Mouse (Mus musculus) layer of hippocampus, adult 8-10 months (tissue): ENCODE results near the gene Cpsf6. TPM values are rescaled to one million over a fixed set of nuclear protein-coding genes. Genes with fewer than 3 reads are reported as not detected.

Source experiments
- DNase-seq, 2 experiments: peaks; one replicate each; pipeline ENCODE4 v3.0.0; 2022; ENCODE audit warnings: low spot score in 2 of 2
- total RNA-seq, 4 experiments: library from RNA; stranded (reverse); gene quantifications; 2 replicates each; pipeline ENCODE4 v1.2.4; 2022

Cpsf6 gene
- total RNA-seq, 4 experiments from 2014 or later: 104 to 124 (median 117) TPM

GRCm38 (mm10) chr10:117339241-117339640, 40.6 kb downstream of the Cpsf6 start:
- no peak for DNase-seq

GRCm38 (mm10) chr10:117337946-117338345, 41.9 kb downstream of the Cpsf6 start:
- no peak for DNase-seq

- no peak for DNase-seq
These were observed 44.2 kb downstream of the Cpsf6 start for GRCm38 (mm10) chr10:117335649-117336048.

DNA sequence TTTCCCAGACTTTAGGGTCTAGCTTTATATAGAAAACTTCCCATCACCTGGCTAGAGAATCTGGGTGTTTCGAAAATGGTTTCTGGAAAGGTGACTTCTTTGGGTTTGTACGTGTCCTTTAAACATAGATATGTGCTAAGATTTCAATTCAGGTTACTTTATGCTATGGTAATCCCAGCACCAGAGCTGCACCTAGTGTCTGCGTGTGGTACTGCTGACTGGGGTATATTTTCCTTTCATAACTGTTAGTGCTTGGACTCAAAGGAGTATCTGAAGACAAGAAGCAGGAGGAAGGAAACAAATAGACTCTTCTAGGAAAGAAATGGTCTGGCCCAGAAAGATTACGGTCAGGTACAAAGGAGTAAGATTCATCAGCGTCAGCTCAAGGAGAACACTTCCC, 49.3 kb downstream of the Cpsf6 start:
- no peak for DNase-seq

GRCm38 (mm10) chr10:117323782-117324181, 56.0 kb downstream of the Cpsf6 start:
- no peak for DNase-seq

DNA sequence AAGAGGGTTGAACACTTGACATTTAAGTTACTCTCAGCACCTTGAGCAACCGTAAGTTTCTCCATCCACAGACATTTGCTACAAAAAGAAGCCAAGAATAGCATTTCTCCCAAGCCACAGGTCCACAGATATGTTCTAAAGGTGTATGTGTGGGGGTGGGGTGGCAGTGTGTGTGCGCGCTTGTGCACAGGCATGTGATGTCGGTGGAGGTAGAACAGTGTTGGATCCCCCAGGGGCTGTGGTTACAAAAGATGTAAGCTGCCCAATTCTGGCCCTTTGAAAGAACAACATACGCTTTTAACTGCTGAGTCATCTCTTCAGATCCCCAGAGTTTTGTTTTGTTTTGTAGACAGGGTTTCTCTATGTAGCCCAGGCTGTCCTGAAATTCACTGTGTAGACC, 57.2 kb downstream of the Cpsf6 start:
- no peak for DNase-seq

GRCm38 (mm10) chr10:117320571-117320981, 59.2 kb downstream of the Cpsf6 start:
- no peak for DNase-seq

DNA sequence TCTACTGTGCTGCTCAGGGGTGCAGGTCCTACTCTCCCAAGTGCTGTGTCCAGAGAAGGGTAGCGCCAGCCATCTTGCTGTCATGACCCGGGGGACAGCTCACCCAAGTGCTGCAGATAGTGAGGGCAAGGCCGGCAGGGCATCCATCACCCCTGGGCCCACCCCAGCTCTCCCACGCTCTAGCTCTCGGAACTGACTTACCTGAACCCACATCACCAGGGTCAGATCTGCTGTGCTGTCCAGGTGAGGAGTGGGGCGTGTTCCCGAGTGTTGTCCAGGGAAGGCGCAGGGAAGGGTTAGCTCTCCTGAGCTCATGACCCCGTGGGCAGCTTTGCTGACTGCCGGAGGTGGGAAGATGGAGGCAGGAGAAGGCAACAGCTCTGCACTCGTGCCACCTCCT, 63.4 kb downstream of the Cpsf6 start:
- DNase-seq: no peak

- DNase-seq: no peak
These were observed 66.7 kb downstream of the Cpsf6 start for GRCm38 (mm10) chr10:117313133-117313532.

DNA sequence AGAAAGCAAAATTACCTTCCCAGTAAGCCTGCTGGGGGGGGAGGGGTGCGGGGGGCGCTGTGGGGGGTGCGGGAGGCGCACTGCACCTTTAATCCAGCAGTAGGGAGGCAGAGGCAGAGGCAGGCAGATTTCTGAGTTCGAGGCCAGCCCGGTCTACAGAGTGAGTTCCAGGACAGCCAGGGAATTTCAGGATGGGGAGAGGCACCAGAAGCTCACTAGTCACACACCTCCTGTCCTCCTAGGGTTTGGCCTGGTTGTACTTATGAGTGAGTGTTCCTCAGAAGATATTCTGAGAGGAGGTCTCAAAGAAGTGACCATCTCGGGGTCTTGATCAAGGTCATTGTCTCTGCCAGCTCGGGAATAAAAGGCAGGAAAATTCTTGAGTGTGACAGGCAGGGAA, 67.6 kb downstream of the Cpsf6 start:
- no peak for DNase-seq

DNA sequence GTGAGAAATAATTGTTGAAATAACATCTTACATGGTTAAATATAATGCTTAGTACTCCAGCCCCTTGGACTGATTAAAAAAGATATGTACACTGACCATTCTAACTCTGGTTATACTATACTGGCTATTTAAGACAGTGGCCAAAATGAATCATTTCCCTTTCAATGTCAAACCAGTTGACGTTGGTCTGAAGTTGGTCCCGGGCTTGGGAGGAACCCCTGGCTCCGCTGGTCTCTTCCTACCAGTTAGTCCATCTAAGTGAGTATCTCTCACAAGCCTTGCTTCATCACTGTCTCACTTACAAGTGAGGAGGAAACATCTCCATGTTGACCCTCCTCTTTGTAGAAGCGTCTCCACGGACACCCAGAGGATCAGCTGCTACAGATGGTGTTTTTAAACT, 75.4 kb downstream of the Cpsf6 start:
- no peak for DNase-seq

DNA sequence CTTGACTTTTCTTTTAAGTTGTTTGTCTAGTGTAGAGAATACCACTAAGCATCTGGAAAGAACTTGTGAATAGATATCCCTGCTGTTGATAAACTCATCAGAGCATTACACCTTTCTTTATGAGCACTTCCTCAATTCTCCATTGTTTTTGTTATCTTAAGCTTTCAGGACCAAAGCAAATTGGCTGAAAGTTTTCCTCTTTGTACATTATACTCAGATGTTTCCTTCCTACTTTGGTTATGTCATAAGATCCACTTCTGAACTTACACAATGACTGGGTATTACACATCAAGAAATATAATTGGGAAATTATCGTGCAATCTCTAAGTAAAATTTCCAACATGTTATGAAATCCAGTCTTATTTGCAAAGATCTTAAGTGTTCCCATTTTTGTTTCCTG, 78.1 kb downstream of the Cpsf6 start:
- no peak for DNase-seq

GRCm38 (mm10) chr10:117299901-117300520, 79.8 kb downstream of the Cpsf6 start:
- DNase-seq: no peak

GRCm38 (mm10) chr10:117299106-117299505, 80.7 kb downstream of the Cpsf6 start:
- no peak for DNase-seq

DNA sequence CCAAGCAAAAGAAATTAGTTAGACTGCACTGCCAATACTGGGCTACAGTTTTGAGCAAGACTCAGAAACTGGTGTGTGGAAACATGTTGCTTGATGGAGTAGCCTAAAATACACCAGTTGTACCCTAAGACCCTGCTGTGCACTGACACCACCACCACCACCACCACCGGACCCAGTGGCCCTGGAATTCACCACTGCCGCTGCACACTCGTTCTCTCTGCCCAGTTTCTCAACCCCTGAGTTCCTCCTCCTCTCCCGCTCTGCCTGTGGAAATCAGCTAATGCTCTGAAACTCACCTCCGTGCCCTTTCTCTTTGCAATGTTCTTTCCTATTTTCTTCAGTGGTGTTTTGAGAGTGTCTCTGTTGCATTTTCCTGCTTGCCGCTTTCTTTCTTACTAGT, 81.5 kb downstream of the Cpsf6 start:
- DNase-seq: no peak

Other genes starting within 250 kb of the Cpsf6 start
- gene Frs2, start 231.5 kb downstream of the Cpsf6 start, total RNA-seq: 10 to 100 TPM; 35.8 to 44.1 (median 40.8) TPM
- 10 to 100 TPM; 39.1 to 45.2 (median 40.7) TPM for gene Yeats4, start 155.5 kb downstream of the Cpsf6 start, total RNA-seq
- gene 9530003J23Rik, start 141.3 kb downstream of the Cpsf6 start, total RNA-seq: not detected
- gene Lyz2, start 97.7 kb downstream of the Cpsf6 start, total RNA-seq: 100 to 1,000 TPM in 2 of 4 experiments, 10 to 100 TPM in 2; 14.0 to 253 (median 119) TPM
- 10 to 100 TPM in 2 of 4 experiments, 1 to 10 TPM in 2; 1.5 to 22.0 (median 11.7) TPM for gene Lyz1, start 87.1 kb downstream of the Cpsf6 start, total RNA-seq
- 10 to 100 TPM in 2 of 4 experiments, 1 to 10 TPM in 2; 9.1 to 11.4 (median 9.7) TPM for gene Cpm, start 249.5 kb upstream of the Cpsf6 start, total RNA-seq